Mouse (Mus musculus) B cell, adult 2 months (primary cell): Measurements from ENCODE around the gene Sav1.

Experiments
- DNase-seq, 2 experiments: peaks; one replicate each; pipeline ENCODE4 v3.0.0; 2022

The Sav1 gene

GRCm38 (mm10) chr12:69986786-69987497 lies at the start of gene Sav1:
Gene Sav1, minus strand, starts transcription at chr12:69987002.
- DNase-seq = peak; percentile 77 to 81

- DNase-seq = no peak
These were observed 39.4 kb upstream of the Sav1 start for GRCm38 (mm10) chr12:70026233-70026632.

GRCm38 (mm10) chr12:70025431-70025830 lies 38.6 kb upstream of the Sav1 start:
- no peak for DNase-seq

- DNase-seq = no peak
These were observed 36.8 kb upstream of the Sav1 start for GRCm38 (mm10) chr12:70023580-70023979.

GRCm38 (mm10) chr12:70018153-70018552 lies 31.4 kb upstream of the Sav1 start:
- DNase-seq = no peak

- no peak for DNase-seq
These were observed 29.1 kb upstream of the Sav1 start for GRCm38 (mm10) chr12:70015936-70016335.

GRCm38 (mm10) chr12:70011681-70012080 lies 24.9 kb upstream of the Sav1 start:
- DNase-seq = no peak

GRCm38 (mm10) chr12:70010356-70010755 lies 23.6 kb upstream of the Sav1 start:
- no peak for DNase-seq

- DNase-seq = no peak
These were observed 18.3 kb upstream of the Sav1 start for GRCm38 (mm10) chr12:70005103-70005502.

GRCm38 (mm10) chr12:69998186-69998983 lies 11.6 kb upstream of the Sav1 start:
- no peak for DNase-seq

- DNase-seq = no peak
These were observed 8.6 kb upstream of the Sav1 start for GRCm38 (mm10) chr12:69995382-69995781.

GRCm38 (mm10) chr12:69986241-69986762 lies 500 bp downstream of the Sav1 start:
- peak in 1 of 2 experiments; percentile 50 for DNase-seq

- DNase-seq = no peak
These were observed 1.3 kb downstream of the Sav1 start for GRCm38 (mm10) chr12:69985546-69985945.

- DNase-seq = peak; percentile 28 to 29
These were observed 3.9 kb downstream of the Sav1 start for GRCm38 (mm10) chr12:69982874-69983273.

GRCm38 (mm10) chr12:69977376-69977998 lies 9.3 kb downstream of the Sav1 start:
- DNase-seq = peak; percentile 14 to 18

- no peak for DNase-seq
These were observed 10.1 kb downstream of the Sav1 start for GRCm38 (mm10) chr12:69976688-69977087.

GRCm38 (mm10) chr12:69973666-69974065 lies 13.1 kb downstream of the Sav1 start:
- no peak for DNase-seq

- no peak for DNase-seq
These were observed 18.6 kb downstream of the Sav1 start for GRCm38 (mm10) chr12:69968154-69968553.

GRCm38 (mm10) chr12:69967112-69967511 lies 19.7 kb downstream of the Sav1 start:
- no peak for DNase-seq

- no peak for DNase-seq
These were observed 20.7 kb downstream of the Sav1 start for GRCm38 (mm10) chr12:69966071-69966470.

- no peak for DNase-seq
These were observed 21.2 kb downstream of the Sav1 start for GRCm38 (mm10) chr12:69965644-69966043.

GRCm38 (mm10) chr12:69963141-69963540 lies 23.7 kb downstream of the Sav1 start:
- no peak for DNase-seq

GRCm38 (mm10) chr12:69962468-69962867 lies 24.3 kb downstream of the Sav1 start:
- peak; percentile 63 to 69 for DNase-seq
